Mouse (Mus musculus) midbrain, embryonic 12.5 days (tissue): ENCODE results near the gene Sept9. TPM values are rescaled to one million over a fixed set of nuclear protein-coding genes. Genes with fewer than 3 reads are reported as not detected.

Experiments
- ATAC-seq: fragments of 200-750 bp; cut with Nextera tagmentation; 2 replicates; pipeline ENCODE4 v1.8.0; 2017; ENCODE audit warnings: low read depth, moderate TSS enrichment, moderate library complexity; ENCODE audit not compliant: low FRiP score
- H3K27ac ChIP-seq: fragments of 300-500 bp; sonication (generic); replicated peaks from 2 replicates; pipeline ENCODE4 v1.5.1; 2016; ENCODE audit warnings: mild to moderate bottlenecking
- H3K27me3 ChIP-seq: fragments of 300-500 bp; sonication (generic); 2 replicates; pipeline ENCODE4 v1.6.1; 2016; ENCODE audit warnings: mild to moderate bottlenecking
- H3K36me3 ChIP-seq: fragments of 300-500 bp; sonication (generic); 2 replicates; pipeline ENCODE4 v1.6.1; 2016
- H3K4me1 ChIP-seq: fragments of 300-500 bp; sonication (generic); 2 replicates; pipeline ENCODE4 v1.6.1; 2016
- H3K4me2 ChIP-seq: fragments of 300-500 bp; sonication (generic); replicated peaks from 2 replicates; pipeline ENCODE4 v1.6.1; 2016; ENCODE audit warnings: mild to moderate bottlenecking, moderate library complexity
- H3K4me3 ChIP-seq: fragments of 300-500 bp; sonication (generic); 2 replicates; pipeline ENCODE4 v1.5.1; 2016; ENCODE audit warnings: mild to moderate bottlenecking
- H3K9ac ChIP-seq: fragments of 300-500 bp; sonication (generic); replicated peaks from 2 replicates; pipeline ENCODE4 v1.6.1; 2016; ENCODE audit warnings: mild to moderate bottlenecking, moderate library complexity
- H3K9me3 ChIP-seq: fragments of 300-500 bp; sonication (generic); 2 replicates; pipeline ENCODE4 v1.6.1; 2016; ENCODE audit warnings: mild to moderate bottlenecking
- WGBS: fragments of 180-500 bp; shearing (Covaris S2); methylation state at CpG from one replicate; pipeline ENCODE4 v1.1.7; 2016; 5-methylcytosine and 5-hydroxymethylcytosine counted together
- polyA plus RNA-seq: library from polyadenylated mRNA; unstranded; fragments of >200 nt; fragmentation: Nextera tagmentation; extraction: Ambion mirVana; gene quantifications from 2 replicates; pipeline ENCODE4 v1.2.1, GENCODE M21; 2016

Gene Sept9
- polyA plus RNA-seq, 1 experiment from 2014 or later, result 176 TPM

- ATAC-seq, result no peak
- WGBS, result 87% methylated on average over 7 of the region's 7 CpGs
- H3K9me3 ChIP-seq, result no peaks in the 10 kb centered on the region
- H3K4me3 ChIP-seq, result no peak overlapping the region
- 0 out of 2 replicates have a peak overlapping the region, but pooled peaks have one; percentile 27 for H3K27ac ChIP-seq
- 0 out of 2 replicates have a peak overlapping the region, but pooled peaks have one; percentile 4 for H3K9ac ChIP-seq
- H3K27me3 ChIP-seq, result no peaks in the 10 kb centered on the region
- no peaks in the 10 kb centered on the region for H3K36me3 ChIP-seq
- no peak overlapping the region for H3K4me2 ChIP-seq
- peaks cover 76% of the 10 kb centered on the region for H3K4me1 ChIP-seq
Measured at GRCm38 (mm10) chr11:117313446-117313845, 114.0 kb downstream of the Sept9 start.

- H3K4me1 ChIP-seq, result peaks cover 76% of the 10 kb centered on the region
- no peaks in the 10 kb centered on the region for H3K27me3 ChIP-seq
- H3K4me2 ChIP-seq, result no peak overlapping the region
- H3K27ac ChIP-seq, result no peak overlapping the region
- H3K9ac ChIP-seq, result no peak overlapping the region
- H3K36me3 ChIP-seq, result no peaks in the 10 kb centered on the region
- H3K4me3 ChIP-seq, result no peak overlapping the region
- no peak for ATAC-seq
- 88% methylated on average over 7 of the region's 7 CpGs for WGBS
- no peaks in the 10 kb centered on the region for H3K9me3 ChIP-seq
Measured at GRCm38 (mm10) chr11:117314026-117314425, 114.6 kb downstream of the Sept9 start.

GRCm38 (mm10) chr11:117314520-117314919 is 115.1 kb downstream of the Sept9 start:
- WGBS, result 91% methylated on average over 8 of the region's 8 CpGs
- Histone ChIP-seq H3K4me1 (peaks cover 76% of the 10 kb centered on the region), H3K27ac (no peak overlapping the region)

GRCm38 (mm10) chr11:117315309-117315708 is 115.8 kb downstream of the Sept9 start:
- H3K36me3 ChIP-seq, result no peaks in the 10 kb centered on the region
- no peak overlapping the region for H3K4me3 ChIP-seq
- ATAC-seq, result no peak
- H3K9ac ChIP-seq, result no peak overlapping the region
- 80% methylated on average over 11 of the region's 11 CpGs for WGBS
- H3K27me3 ChIP-seq, result no peaks in the 10 kb centered on the region
- H3K4me1 ChIP-seq, result peaks cover 76% of the 10 kb centered on the region
- H3K4me2 ChIP-seq, result no peak overlapping the region
- no peak overlapping the region for H3K27ac ChIP-seq
- H3K9me3 ChIP-seq, result no peaks in the 10 kb centered on the region

More at GRCm38 (mm10) chr11:117314520-117314919, 115.1 kb downstream of the Sept9 start:
- no peaks in the 10 kb centered on the region for H3K36me3 ChIP-seq
- no peaks in the 10 kb centered on the region for H3K27me3 ChIP-seq
- H3K4me3 ChIP-seq, result no peak overlapping the region
- no peak for ATAC-seq
- 0 out of 2 replicates have a peak overlapping the region, but pooled peaks have one; percentile 4 for H3K9ac ChIP-seq
- no peaks in the 10 kb centered on the region for H3K9me3 ChIP-seq
- no peak overlapping the region for H3K4me2 ChIP-seq

GRCm38 (mm10) chr11:117316441-117317331 is 117.2 kb downstream of the Sept9 start:
- no peaks in the 10 kb centered on the region for H3K36me3 ChIP-seq
- no peak overlapping the region for H3K4me3 ChIP-seq
- H3K27me3 ChIP-seq, result no peaks in the 10 kb centered on the region
- 56% methylated on average over 16 of the region's 16 CpGs for WGBS
- H3K4me1 ChIP-seq, result peaks cover 66% of the 10 kb centered on the region
- no peaks in the 10 kb centered on the region for H3K9me3 ChIP-seq
- no peak for ATAC-seq
- peak overlapping the region; percentile 15 for H3K9ac ChIP-seq
- peak overlapping the region; percentile 81 for H3K27ac ChIP-seq
- H3K4me2 ChIP-seq, result peak overlapping the region; percentile 17

- Histone ChIP-seq H3K4me3 (no peak overlapping the region), H3K27ac (peak overlapping the region; percentile 81), H3K9ac (peak overlapping the region; percentile 15), H3K4me1 (peaks cover 57% of the 10 kb centered on the region), H3K36me3 (no peaks in the 10 kb centered on the region), H3K4me2 (peak overlapping the region; percentile 17), H3K27me3 (no peaks in the 10 kb centered on the region), H3K9me3 (no peaks in the 10 kb centered on the region)
- peak; percentile 44; the same call in 1 of the 2 replicates for ATAC-seq
- 28% methylated on average over 20 of the region's 20 CpGs for WGBS
Measured at GRCm38 (mm10) chr11:117317429-117318101, 118.1 kb downstream of the Sept9 start.

- ATAC-seq, result no peak; the same call in 1 of the 2 replicates
- Histone ChIP-seq H3K9me3 (no peaks in the 10 kb centered on the region), H3K27me3 (no peaks in the 10 kb centered on the region), H3K36me3 (no peaks in the 10 kb centered on the region), H3K4me2 (no peak overlapping the region), H3K4me1 (peaks cover 51% of the 10 kb centered on the region), H3K9ac (no peak overlapping the region), H3K4me3 (no peak overlapping the region), H3K27ac (peak overlapping the region; percentile 81)
- WGBS, result 49% methylated on average over 3 of the region's 3 CpGs
Measured at GRCm38 (mm10) chr11:117318202-117318601, 118.7 kb downstream of the Sept9 start.

- H3K4me3 ChIP-seq, result no peak overlapping the region
- ATAC-seq, result no peak
- H3K27me3 ChIP-seq, result no peaks in the 10 kb centered on the region
- no peak overlapping the region for H3K9ac ChIP-seq
- WGBS, result 67% methylated on average over 12 of the region's 12 CpGs
- H3K4me1 ChIP-seq, result peaks cover 46% of the 10 kb centered on the region
- H3K36me3 ChIP-seq, result no peaks in the 10 kb centered on the region
- H3K4me2 ChIP-seq, result no peak overlapping the region
- H3K27ac ChIP-seq, result peak overlapping the region; percentile 81
- H3K9me3 ChIP-seq, result no peaks in the 10 kb centered on the region
Measured at GRCm38 (mm10) chr11:117318731-117319542, 119.5 kb downstream of the Sept9 start.

- 40% methylated on average over 13 of the region's 15 CpGs for WGBS
- no peaks in the 10 kb centered on the region for H3K27me3 ChIP-seq
- peaks cover 50% of the 10 kb centered on the region for H3K4me1 ChIP-seq
- peak overlapping the region; percentile 81 for H3K27ac ChIP-seq
- H3K4me3 ChIP-seq, result no peak overlapping the region
- no peaks in the 10 kb centered on the region for H3K36me3 ChIP-seq
- ATAC-seq, result 0 out of 2 replicates have a peak, but pooled peaks have one; percentile 38
- H3K4me2 ChIP-seq, result no peak overlapping the region
- no peak overlapping the region for H3K9ac ChIP-seq
- H3K9me3 ChIP-seq, result no peaks in the 10 kb centered on the region
Measured at GRCm38 (mm10) chr11:117319543-117320335, 120.3 kb downstream of the Sept9 start.

GRCm38 (mm10) chr11:117320482-117320881 is 121.0 kb downstream of the Sept9 start:
- WGBS, result 87% methylated on average over 3 of the region's 3 CpGs
- no peak overlapping the region for H3K4me3 ChIP-seq
- no peaks in the 10 kb centered on the region for H3K27me3 ChIP-seq
- peaks cover 54% of the 10 kb centered on the region for H3K4me1 ChIP-seq
- H3K9ac ChIP-seq, result no peak overlapping the region
- no peak for ATAC-seq
- H3K9me3 ChIP-seq, result no peaks in the 10 kb centered on the region
- no peak overlapping the region for H3K4me2 ChIP-seq
- H3K36me3 ChIP-seq, result no peaks in the 10 kb centered on the region
- peak overlapping the region; percentile 81; the same call in 1 of the 2 replicates for H3K27ac ChIP-seq
